Mouse (Mus musculus): ENCODE results near the gene Atg4d. TPM values are rescaled to one million over a fixed set of nuclear protein-coding genes. Genes with fewer than 3 reads are reported as not detected.
A peak's percentile ranks its signal among the peaks of the same experiment; 100 is the strongest.
"Not testable (repeated sequence)": the region's sequence is repeated elsewhere in the genome, so short reads cannot be mapped to it uniquely, and the experiment has no call there.

The Atg4d gene
- polyA plus RNA-seq, 1 experiment from 2014 or later, result 33.3 TPM

- Histone ChIP-seq H3K36me3 (peaks cover 2% of the 10 kb centered on the region), H3K4me3 (no peak overlapping the region), H3K27me3 (no peaks in the 10 kb centered on the region), H3K27ac (no peak overlapping the region), H3K4me2 (no peak overlapping the region), H3K4me1 (peaks cover 20% of the 10 kb centered on the region), H3K9ac (no peak overlapping the region), H3K9me3 (no peaks in the 10 kb centered on the region)
- no peak for ATAC-seq (ENCODE audit: insufficient number of reproducible peaks, insufficient read depth, low FRiP score, low TSS enrichment, low read depth)
- WGBS, result 52% methylated on average over 2 of the region's 2 CpGs
Observed at GRCm38 (mm10) chr9:21261831-21262230, 3.3 kb upstream of the Atg4d start.

DNA sequence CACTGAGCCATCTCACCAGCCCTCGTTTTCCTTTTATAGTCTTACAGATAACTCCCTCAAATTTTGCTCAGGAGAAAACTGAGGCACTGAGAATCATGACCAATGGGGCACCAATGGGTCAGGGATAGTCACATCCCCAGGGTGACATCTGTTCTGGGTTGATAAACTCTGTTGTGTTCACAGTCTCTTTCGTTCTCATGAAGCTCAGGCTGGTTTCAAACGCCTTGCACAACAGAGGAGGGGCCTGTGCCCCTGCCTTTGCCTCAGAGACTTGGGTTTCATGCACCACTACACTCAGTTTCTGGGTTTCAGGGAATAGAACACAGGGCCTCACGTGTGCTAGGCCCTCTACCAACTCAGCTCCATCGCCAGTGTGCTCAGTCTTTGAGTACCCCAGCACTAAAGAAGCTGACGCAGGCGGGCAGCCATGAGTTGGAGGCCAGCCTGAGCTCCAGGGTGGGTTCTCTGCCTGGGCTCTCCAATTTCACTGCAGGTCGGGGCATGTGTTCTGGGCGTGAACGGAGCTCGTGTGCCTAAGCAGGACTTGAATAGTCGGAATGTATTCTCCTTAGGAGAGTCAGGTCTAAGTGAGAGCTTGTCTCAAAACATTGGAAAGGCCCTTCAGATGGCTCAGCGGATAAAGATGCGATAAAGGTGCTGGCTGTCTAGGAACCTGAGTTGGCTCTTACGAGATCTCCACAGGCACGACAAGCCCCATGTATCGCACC, 657 bp upstream of the Atg4d start:
- Histone ChIP-seq H3K27ac (peak overlapping the region; percentile 81), H3K4me1 (peaks cover 22% of the 10 kb centered on the region), H3K9ac (peak overlapping the region; percentile 86), H3K27me3 (no peaks in the 10 kb centered on the region), H3K36me3 (peaks cover 25% of the 10 kb centered on the region), H3K4me2 (peak overlapping the region; percentile 82), H3K9me3 (no peaks in the 10 kb centered on the region), H3K4me3 (peak overlapping the region; percentile 86)
- peak; percentile 40; the same call in 1 of the 2 replicates for ATAC-seq (ENCODE audit: insufficient number of reproducible peaks, insufficient read depth, low FRiP score, low TSS enrichment, low read depth)
- 13% methylated on average over 17 of the region's 17 CpGs for WGBS

DNA sequence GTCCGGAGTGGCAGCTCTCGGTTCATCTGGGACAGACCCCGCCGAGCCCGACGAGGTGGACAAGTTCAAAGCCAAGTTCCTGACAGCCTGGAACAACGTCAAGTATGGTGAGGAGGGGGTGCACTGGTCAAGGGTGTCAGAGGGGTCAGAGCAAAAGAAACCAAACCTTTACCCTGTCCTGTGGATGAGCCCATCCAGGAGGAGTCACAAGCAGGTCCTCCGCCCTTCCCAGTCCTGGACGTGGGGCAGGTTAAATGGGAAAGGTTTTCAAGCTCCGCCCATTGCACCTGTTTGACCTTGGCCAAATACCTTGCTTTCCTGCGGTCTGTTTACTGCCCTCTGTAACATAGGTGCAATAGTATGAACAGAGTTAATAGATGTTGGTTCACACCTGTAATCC, 518 bp downstream of the Atg4d start:
- peak overlapping the region; percentile 81; the same call in 1 of the 2 replicates for H3K27ac ChIP-seq

DNA sequence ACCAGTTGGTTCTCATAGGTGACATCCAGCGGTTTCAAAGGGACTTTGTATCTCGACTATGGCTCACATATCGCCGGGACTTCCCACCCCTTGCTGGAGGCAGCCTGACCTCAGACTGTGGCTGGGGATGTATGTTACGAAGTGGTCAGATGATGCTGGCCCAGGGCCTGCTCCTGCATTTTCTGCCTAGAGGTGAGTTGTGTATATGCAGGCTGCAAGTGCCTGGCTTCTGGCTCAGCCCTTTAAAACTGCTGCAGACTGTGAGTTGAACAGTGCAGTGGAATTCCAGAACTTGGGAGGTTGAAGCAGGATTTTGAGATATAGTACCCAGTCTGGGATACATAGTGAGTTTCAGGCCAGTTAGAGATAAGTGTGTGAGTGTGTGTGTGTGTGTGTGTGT, 1.8 kb downstream of the Atg4d start:
- H3K27ac ChIP-seq, result no peak overlapping the region
- no peak overlapping the region for H3K4me3 ChIP-seq
- 88% methylated on average over 5 of the region's 5 CpGs for WGBS
- peaks cover 22% of the 10 kb centered on the region for H3K4me1 ChIP-seq
- H3K27me3 ChIP-seq, result no peaks in the 10 kb centered on the region
- H3K4me2 ChIP-seq, result peak overlapping the region; percentile 82; the same call in 1 of the 2 replicates
- 0 out of 2 replicates have a peak overlapping the region, but pooled peaks have one; percentile 1 for H3K9ac ChIP-seq
- no peak for ATAC-seq (ENCODE audit: insufficient number of reproducible peaks, insufficient read depth, low FRiP score, low TSS enrichment, low read depth)
- no peaks in the 10 kb centered on the region for H3K9me3 ChIP-seq
- peaks cover 48% of the 10 kb centered on the region for H3K36me3 ChIP-seq

More for the DNA sequence above, 518 bp downstream of the Atg4d start:
- H3K36me3 ChIP-seq, result peaks cover 36% of the 10 kb centered on the region
- ATAC-seq (ENCODE audit: insufficient number of reproducible peaks, insufficient read depth, low FRiP score, low TSS enrichment, low read depth), result peak; percentile 2; the same call in 1 of the 2 replicates
- no peaks in the 10 kb centered on the region for H3K27me3 ChIP-seq
- no peaks in the 10 kb centered on the region for H3K9me3 ChIP-seq
- peak overlapping the region; percentile 82 for H3K4me2 ChIP-seq
- peak overlapping the region; percentile 86 for H3K4me3 ChIP-seq
- 4% methylated on average over 11 of the region's 11 CpGs for WGBS
- peak overlapping the region; percentile 86 for H3K9ac ChIP-seq
- peaks cover 22% of the 10 kb centered on the region for H3K4me1 ChIP-seq

GRCm38 (mm10) chr9:21268305-21268704, 3.2 kb downstream of the Atg4d start:
- peaks cover 62% of the 10 kb centered on the region for H3K36me3 ChIP-seq
- H3K27ac ChIP-seq, result no peak overlapping the region
- peaks cover 22% of the 10 kb centered on the region for H3K4me1 ChIP-seq
- H3K9ac ChIP-seq, result no peak overlapping the region
- no peak for ATAC-seq (ENCODE audit: insufficient number of reproducible peaks, insufficient read depth, low FRiP score, low TSS enrichment, low read depth)
- H3K4me2 ChIP-seq, result no peak overlapping the region
- no peaks in the 10 kb centered on the region for H3K27me3 ChIP-seq
- 95% methylated on average over 16 of the region's 16 CpGs for WGBS
- H3K4me3 ChIP-seq, result no peak overlapping the region
- no peaks in the 10 kb centered on the region for H3K9me3 ChIP-seq

- H3K4me3 ChIP-seq; H3K4me2 ChIP-seq; H3K9me3 ChIP-seq; H3K9ac ChIP-seq; ATAC-seq (ENCODE audit: insufficient number of reproducible peaks, insufficient read depth, low FRiP score, low TSS enrichment, low read depth); H3K27ac ChIP-seq; H3K27me3 ChIP-seq: not testable (repeated sequence)
- peaks cover 18% of the 10 kb centered on the region for H3K4me1 ChIP-seq
- peaks cover 75% of the 10 kb centered on the region for H3K36me3 ChIP-seq
- 78% methylated on average over 5 of the region's 5 CpGs for WGBS
Observed at GRCm38 (mm10) chr9:21269590-21269989, 4.5 kb downstream of the Atg4d start.

DNA sequence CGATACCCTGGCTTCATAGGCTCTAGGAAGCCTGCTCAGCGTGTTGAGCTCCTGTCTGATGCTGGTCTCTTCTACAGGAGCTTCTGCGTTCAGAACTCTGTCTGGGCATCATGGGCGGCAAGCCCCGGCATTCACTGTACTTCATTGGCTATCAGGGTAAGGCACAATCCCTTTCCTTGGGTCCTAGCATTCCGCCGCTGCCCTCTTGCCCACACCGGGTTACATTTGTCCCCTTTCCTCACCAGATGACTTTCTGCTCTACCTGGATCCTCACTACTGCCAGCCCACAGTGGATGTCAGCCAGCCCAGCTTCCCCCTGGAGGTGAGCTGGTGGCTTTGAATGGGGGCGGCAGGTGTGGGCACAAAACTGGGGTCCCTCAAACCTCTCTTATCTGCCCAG, 7.3 kb downstream of the Atg4d start:
- Histone ChIP-seq H3K9ac (no peak overlapping the region), H3K27me3 (no peaks in the 10 kb centered on the region), H3K36me3 (peaks cover 95% of the 10 kb centered on the region), H3K9me3 (no peaks in the 10 kb centered on the region), H3K4me2 (no peak overlapping the region), H3K4me1 (no peaks in the 10 kb centered on the region), H3K27ac (no peak overlapping the region), H3K4me3 (no peak overlapping the region)
- WGBS, result 92% methylated on average over 9 of the region's 9 CpGs
- no peak for ATAC-seq (ENCODE audit: insufficient number of reproducible peaks, insufficient read depth, low FRiP score, low TSS enrichment, low read depth)

DNA sequence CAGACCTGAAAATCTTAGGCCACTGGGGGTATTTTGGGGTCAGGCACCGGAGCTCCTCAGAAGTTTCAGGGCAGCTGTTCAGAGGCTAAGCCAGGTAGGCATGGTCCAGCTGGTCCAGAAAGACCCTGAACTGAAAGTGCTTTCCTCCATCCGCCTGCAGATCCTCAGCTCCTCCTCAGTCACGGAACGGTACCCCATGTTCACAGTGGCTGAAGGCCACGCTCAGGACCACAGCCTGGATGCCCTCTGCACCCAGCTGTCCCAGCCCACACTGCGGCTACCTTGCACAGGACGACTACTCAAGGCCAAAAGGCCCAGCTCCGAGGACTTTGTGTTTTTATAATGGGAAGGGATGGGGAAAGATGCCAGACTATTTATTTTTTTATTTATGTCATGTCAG, 8.0 kb downstream of the Atg4d start:
- no peak overlapping the region for H3K9ac ChIP-seq
- no peak for ATAC-seq (ENCODE audit: insufficient number of reproducible peaks, insufficient read depth, low FRiP score, low TSS enrichment, low read depth)
- no peaks in the 10 kb centered on the region for H3K9me3 ChIP-seq
- no peak overlapping the region for H3K27ac ChIP-seq
- H3K4me3 ChIP-seq, result no peak overlapping the region
- no peaks in the 10 kb centered on the region for H3K27me3 ChIP-seq
- no peaks in the 10 kb centered on the region for H3K4me1 ChIP-seq
- WGBS, result 89% methylated on average over 8 of the region's 8 CpGs
- no peak overlapping the region for H3K4me2 ChIP-seq
- H3K36me3 ChIP-seq, result peaks cover 98% of the 10 kb centered on the region

GRCm38 (mm10) chr9:21273520-21274228, 8.6 kb downstream of the Atg4d start:
- no peak overlapping the region for H3K4me3 ChIP-seq
- H3K9ac ChIP-seq, result no peak overlapping the region
- no peak overlapping the region for H3K4me2 ChIP-seq
- no peak overlapping the region for H3K27ac ChIP-seq
- H3K4me1 ChIP-seq, result no peaks in the 10 kb centered on the region
- no peaks in the 10 kb centered on the region for H3K9me3 ChIP-seq
- 84% methylated on average over 7 of the region's 7 CpGs for WGBS
- peaks cover 98% of the 10 kb centered on the region for H3K36me3 ChIP-seq
- H3K27me3 ChIP-seq, result no peaks in the 10 kb centered on the region
- ATAC-seq (ENCODE audit: insufficient number of reproducible peaks, insufficient read depth, low FRiP score, low TSS enrichment, low read depth), result no peak

DNA sequence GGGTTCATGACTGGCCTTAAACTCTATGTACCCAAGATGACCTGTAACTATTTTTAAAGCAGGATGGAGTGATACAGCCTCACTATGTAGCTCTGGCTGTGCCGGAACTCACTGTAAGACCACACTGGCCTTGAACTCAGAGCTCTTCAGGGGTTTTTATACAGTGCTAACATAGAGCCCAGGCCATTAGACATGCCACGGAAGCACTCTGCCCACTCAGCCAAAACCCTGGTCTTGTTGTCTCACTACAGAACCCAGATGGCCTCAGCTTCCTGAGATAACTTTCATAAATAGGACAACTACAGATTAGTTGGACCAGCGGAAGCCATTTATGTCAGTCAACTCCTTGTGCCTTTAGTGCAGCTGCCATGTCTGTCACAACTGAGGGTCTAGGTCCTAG, 9.2 kb downstream of the Atg4d start:
- Histone ChIP-seq H3K9me3 (no peaks in the 10 kb centered on the region), H3K9ac (no peak overlapping the region), H3K4me3 (no peak overlapping the region), H3K27ac (no peak overlapping the region), H3K27me3 (no peaks in the 10 kb centered on the region), H3K36me3 (peaks cover 98% of the 10 kb centered on the region), H3K4me1 (no peaks in the 10 kb centered on the region), H3K4me2 (no peak overlapping the region)
- WGBS, result 90% methylated on average over 3 of the region's 3 CpGs
- no peak for ATAC-seq (ENCODE audit: insufficient number of reproducible peaks, insufficient read depth, low FRiP score, low TSS enrichment, low read depth)

- no peaks in the 10 kb centered on the region for H3K27me3 ChIP-seq
- H3K27ac ChIP-seq, result no peak overlapping the region
- H3K4me2 ChIP-seq, result no peak overlapping the region
- H3K36me3 ChIP-seq, result peaks cover 100% of the 10 kb centered on the region
- no peaks in the 10 kb centered on the region for H3K9me3 ChIP-seq
- H3K4me1 ChIP-seq, result no peaks in the 10 kb centered on the region
- no peak overlapping the region for H3K9ac ChIP-seq
- ATAC-seq (ENCODE audit: insufficient number of reproducible peaks, insufficient read depth, low FRiP score, low TSS enrichment, low read depth), result no peak
- H3K4me3 ChIP-seq, result no peak overlapping the region
- 91% methylated on average over 7 of the region's 7 CpGs for WGBS
Observed at GRCm38 (mm10) chr9:21275013-21275710, 10.1 kb downstream of the Atg4d start.
